Mouse (Mus musculus): Measurements from ENCODE around the gene Hist1h4m. TPM values are rescaled to one million over a fixed set of nuclear protein-coding genes. Genes with fewer than 3 reads are reported as not detected.

Hist1h4m gene
- total and polyA plus RNA-seq, 3 experiments = 1.6 to 18.2 (median 12.8) TPM

DNA sequence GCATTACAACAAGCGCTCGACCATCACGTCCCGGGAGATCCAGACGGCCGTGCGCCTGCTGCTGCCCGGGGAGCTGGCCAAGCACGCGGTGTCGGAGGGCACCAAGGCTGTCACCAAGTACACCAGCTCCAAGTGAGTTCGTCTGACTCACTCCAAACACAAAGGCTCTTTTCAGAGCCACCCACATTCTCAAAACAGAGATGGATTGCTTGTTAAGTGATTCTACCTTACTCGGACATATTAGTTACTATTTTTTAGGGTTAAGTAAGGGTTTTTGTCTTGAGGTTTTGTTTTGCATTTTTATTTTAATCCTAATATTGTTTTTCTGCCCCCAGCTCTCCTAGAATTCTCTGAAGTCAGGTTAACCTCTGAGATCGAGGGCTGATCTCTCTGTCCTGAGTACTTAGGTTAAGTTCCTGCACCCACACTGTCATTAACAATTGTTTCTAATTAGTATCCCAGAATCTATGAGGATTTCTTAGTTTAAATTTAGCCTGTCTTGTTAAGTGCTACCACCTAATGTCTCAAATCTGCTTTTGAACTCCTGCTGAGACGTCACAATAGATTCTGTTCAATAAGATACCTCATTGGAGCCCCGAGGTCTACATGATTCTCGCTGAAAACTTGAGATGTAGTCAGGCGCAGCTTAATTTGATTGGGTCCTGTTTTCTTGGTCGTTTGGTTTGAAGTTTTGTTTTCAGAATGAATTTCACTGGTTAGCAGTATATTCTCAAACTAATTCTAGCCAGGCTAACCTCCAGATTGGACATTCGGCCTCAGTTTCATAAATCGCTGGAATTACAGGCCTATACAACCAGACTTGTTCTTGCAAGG lies 23.6 kb upstream of the Hist1h4m start:
- Histone ChIP-seq H3K36me3 (replicated peaks in 1 of 2; ENCODE audit: control insufficient read depth in 1 of 2, insufficient read depth in 1 of 2, low read length in 1 of 2) (no peaks in the 10 kb centered on the region), H3K79me2 (replicated peaks; ENCODE audit: control insufficient read depth, extremely low read depth, insufficient read depth, poor library complexity, severe bottlenecking) (no peaks in the 10 kb centered on the region), H3K9me3 (replicated peaks; ENCODE audit: low read length) (no peaks in the 10 kb centered on the region), H3K4me2 (ENCODE audit: insufficient read depth, low read depth, poor library complexity, severe bottlenecking) (peak overlapping the region; percentile 88), H3K27ac (ENCODE audit: insufficient read depth, low read depth) (peak overlapping the region; percentile 91), H3K4me1 (ENCODE audit: control insufficient read depth in 1 of 2, insufficient read depth in 2 of 2) (peaks cover 0 to 33% of the 10 kb centered on the region in 2 experiments; a peak in 3 of 4 replicates), H3K4me3 (replicated peaks in 1 of 3; ENCODE audit: low read depth in 2 of 3, low read length in 2 of 3, poor library complexity in 1 of 3) (peak overlapping the region in 1 of 3 experiments; percentile 13), H3K27me3 (replicated peaks) (no peaks in the 10 kb centered on the region), H3K9ac (ENCODE audit: insufficient read depth, low read depth) (peak overlapping the region; percentile 69)
- TF ChIP-seq TBP (conservative IDR thresholded peaks at IDR 0.05; ENCODE audit: low read depth, low read length) (no peak), ZC3H11A (IDR thresholded peaks at IDR 0.05; ENCODE audit: low read depth, low read length) (no peak), CHD2 (IDR thresholded peaks at IDR 0.05; ENCODE audit: low read length) (no peak), UBTF (IDR thresholded peaks at IDR 0.05; ENCODE audit: low read depth, low read length) (peak; percentile 79; the same call in 1 of the 2 replicates), IRF4 (IDR thresholded peaks at IDR 0.05; ENCODE audit: low read depth, low read length) (no peak), KAT2A (IDR thresholded peaks at IDR 0.05; ENCODE audit: insufficient replicate concordance, low read length) (no peak), USF1 (IDR thresholded peaks at IDR 0.05; ENCODE audit: low read depth, low read length) (no peak), POLR2A (IDR thresholded peaks at IDR 0.05; ENCODE audit: low read depth, low read length) (peak; percentile 65), CHD1 (IDR thresholded peaks at IDR 0.05; ENCODE audit: low read depth, low read length) (peak; percentile 93), RAD21 (IDR thresholded peaks at IDR 0.05; ENCODE audit: low read depth, low read length) (no peak), JUN (IDR thresholded peaks at IDR 0.05; ENCODE audit: insufficient read depth, low read depth, low read length) (no peak), ZNF384 (IDR thresholded peaks at IDR 0.05; ENCODE audit: low read depth, low read length) (no peak), TCF12 (IDR thresholded peaks at IDR 0.05; ENCODE audit: low read depth, low read length) (no peak), NRF1 (IDR thresholded peaks at IDR 0.05; ENCODE audit: low read depth, low read length) (peak; percentile 7; the same call in 1 of the 2 replicates), HCFC1 (IDR thresholded peaks at IDR 0.05; ENCODE audit: low read depth, low read length) (no peak), SMC3 (IDR thresholded peaks at IDR 0.05; ENCODE audit: low read depth, low read length) (no peak), MXI1 (IDR thresholded peaks at IDR 0.05; ENCODE audit: low read depth, low read length) (0 out of 2 replicates have a peak, but pooled peaks have one; percentile 10), EP300 (IDR thresholded peaks at IDR 0.05; ENCODE audit: low read length) (no peak), MAFK (IDR thresholded peaks at IDR 0.05; ENCODE audit: insufficient replicate concordance, low read length) (no peak), ZMIZ1 (IDR thresholded peaks at IDR 0.05; ENCODE audit: low read depth, low read length) (peak; percentile 42; the same call in 1 of the 2 replicates), MAX (IDR thresholded peaks at IDR 0.05; ENCODE audit: low read length) (peak; percentile 7; the same call in 1 of the 2 replicates), ZKSCAN1 (IDR thresholded peaks at IDR 0.05; ENCODE audit: borderline replicate concordance, low read depth, low read length) (no peak), MYC (IDR thresholded peaks at IDR 0.05; ENCODE audit: low read depth, low read length) (peak; percentile 25; the same call in 1 of the 2 replicates), MAZ (IDR thresholded peaks at IDR 0.05; ENCODE audit: low read depth, low read length) (no peak), E2F4 (IDR thresholded peaks at IDR 0.05; ENCODE audit: insufficient replicate concordance, low read depth, low read length) (no peak), ETS1 (conservative IDR thresholded peaks at IDR 0.05; ENCODE audit: low read depth, low read length) (no peak), SIN3A (IDR thresholded peaks at IDR 0.05; ENCODE audit: low read length) (no peak), GABPA (IDR thresholded peaks at IDR 0.05; ENCODE audit: insufficient replicate concordance, low read depth, low read length) (no peak), JUND (conservative IDR thresholded peaks at IDR 0.05; ENCODE audit: low read depth, low read length) (no peak; the same call in 1 of the 2 replicates), CTCF (conservative IDR thresholded peaks at IDR 0.05 in 1 of 2, IDR thresholded peaks at IDR 0.05 in 1 of 2; ENCODE audit: low read depth in 2 of 2, low read length in 2 of 2) (no peak), MEF2A (IDR thresholded peaks at IDR 0.05; ENCODE audit: borderline replicate concordance, low read depth, low read length) (no peak), BHLHE40 (IDR thresholded peaks at IDR 0.05; ENCODE audit: low read depth, low read length) (no peak), NELFE (IDR thresholded peaks at IDR 0.05; ENCODE audit: low read depth, low read length) (peak; percentile 58; the same call in 1 of the 2 replicates), ELF1 (IDR thresholded peaks at IDR 0.05; ENCODE audit: low read depth, low read length) (no peak), RCOR1 (conservative IDR thresholded peaks at IDR 0.05; ENCODE audit: low read depth, low read length) (no peak), USF2 (conservative IDR thresholded peaks at IDR 0.05; ENCODE audit: low read depth, low read length) (no peak), PAX5 (IDR thresholded peaks at IDR 0.05; ENCODE audit: low read length) (no peak), POLR2AphosphoS2 (IDR thresholded peaks at IDR 0.05; ENCODE audit: low read depth, low read length) (no peak)
- peak; percentile 74 for DNase-seq (ENCODE audit: extremely low read depth)
- in situ Hi-C loops (cut with MboI; ENCODE audit: low pct_ligation_motif_present, low pct_unique_long_range_greater_than_20kb, low sequenced_read_pairs) (no loop called here), dilution Hi-C loops (cut with MboI; ENCODE audit: extremely low pct_ligation_motif_present, extremely low pct_unique_long_range_greater_than_20kb, low sequenced_read_pairs) (no loop called here)
